Mouse (Mus musculus): ENCODE data around the gene Tiprl.

GRCm38 (mm10) chr1:165203488-165204035 is 33.2 kb downstream of the Tiprl start:
- TF ChIP-seq GATA1 (IDR thresholded peaks at IDR 0.05; ENCODE audit: borderline replicate concordance, low read length) (no peak), FLI1 (IDR thresholded peaks at IDR 0.05; ENCODE audit: low read length) (no peak)

All from megakaryocyte, embryonic 14.5 days (primary cell).